Mouse (Mus musculus): Measurements from ENCODE around the gene Ythdf2. TPM values are rescaled to one million over a fixed set of nuclear protein-coding genes. Genes with fewer than 3 reads are reported as not detected.

Ythdf2 gene
- total and polyA plus RNA-seq, 3 experiments, result 80.4 to 979 (median 103) TPM

GRCm38 (mm10) chr4:132238356-132238755 lies 26.3 kb upstream of the Ythdf2 start:
- Histone ChIP-seq H3K36me3 (ENCODE audit: control insufficient read depth in 1 of 2, insufficient read depth in 2 of 2, low read length in 2 of 2) (peaks cover 5 to 24% of the 10 kb centered on the region in 2 experiments), H3K27ac (ENCODE audit: control insufficient read depth, low read depth, low read length) (no peak overlapping the region), H3K9ac (ENCODE audit: control insufficient read depth, low read depth, low read length, poor library complexity, severe bottlenecking) (no peak overlapping the region), H3K9me3 (replicated peaks; ENCODE audit: insufficient read depth, low read length) (no peaks in the 10 kb centered on the region), H3K4me3 (ENCODE audit: control insufficient read depth in 1 of 2, insufficient read depth in 1 of 2, low read depth in 2 of 2, low read length in 2 of 2) (no peak overlapping the region), H3K79me2 (ENCODE audit: control insufficient read depth, insufficient read depth, low read length, poor library complexity) (no peaks in the 10 kb centered on the region), H3K27me3 (ENCODE audit: control insufficient read depth in 1 of 2, insufficient read depth in 2 of 2, low read length in 2 of 2) (no peaks in the 10 kb centered on the region), H3K4me1 (ENCODE audit: control insufficient read depth in 1 of 2, insufficient read depth in 2 of 2, low read length in 2 of 2) (peaks cover 12 to 19% of the 10 kb centered on the region in 2 experiments)
- no peak for TF ChIP-seq UBTF (IDR thresholded peaks at IDR 0.05; ENCODE audit: borderline replicate concordance, insufficient read depth, low read depth, low read length)
- TF ChIP-seq USF2 (IDR thresholded peaks at IDR 0.05; ENCODE audit: borderline replicate concordance in 1 of 2, insufficient read depth in 1 of 2, low read depth in 1 of 2, low read length in 2 of 2), result no peak
- TF ChIP-seq E2F4 (IDR thresholded peaks at IDR 0.05; ENCODE audit: borderline replicate concordance, low read depth, low read length), result no peak
- TF ChIP-seq ZKSCAN1 (IDR thresholded peaks at IDR 0.05; ENCODE audit: low read depth, low read length), result no peak
- no peak for TF ChIP-seq CHD2 (IDR thresholded peaks at IDR 0.05; ENCODE audit: low read length)
- no peak for TF ChIP-seq ETS1 (IDR thresholded peaks at IDR 0.05; ENCODE audit: low read depth, low read length)
- no peak for TF ChIP-seq TAL1 (IDR thresholded peaks at IDR 0.05; ENCODE audit: low read length)
- no peak for TF ChIP-seq HCFC1 (IDR thresholded peaks at IDR 0.05; ENCODE audit: low read depth, low read length)
- no peak for TF ChIP-seq TBP (IDR thresholded peaks at IDR 0.05; ENCODE audit: low read depth, low read length)
- TF ChIP-seq ZC3H11A (IDR thresholded peaks at IDR 0.05; ENCODE audit: low read depth, low read length), result no peak
- no peak for TF ChIP-seq USF1 (IDR thresholded peaks at IDR 0.05; ENCODE audit: low read depth, low read length)
- TF ChIP-seq ELF1 (IDR thresholded peaks at IDR 0.05; ENCODE audit: low read depth, low read length), result no peak
- TF ChIP-seq RCOR1 (IDR thresholded peaks at IDR 0.05; ENCODE audit: low read depth, low read length), result no peak
- no peak for TF ChIP-seq MYC (IDR thresholded peaks at IDR 0.05; ENCODE audit: low read depth, low read length)
- no peak for TF ChIP-seq POLR2AphosphoS2 (IDR thresholded peaks at IDR 0.05; ENCODE audit: low read length)
- TF ChIP-seq MAFK (IDR thresholded peaks at IDR 0.05; ENCODE audit: borderline replicate concordance, low read depth, low read length), result no peak
- no peak for TF ChIP-seq KAT2A (conservative IDR thresholded peaks at IDR 0.05; ENCODE audit: low read depth, low read length)
- TF ChIP-seq CHD1 (IDR thresholded peaks at IDR 0.05; ENCODE audit: low read depth, low read length), result no peak
- no peak for TF ChIP-seq BHLHE40 (IDR thresholded peaks at IDR 0.05; ENCODE audit: borderline replicate concordance, low read depth, low read length)
- TF ChIP-seq JUND (IDR thresholded peaks at IDR 0.05; ENCODE audit: low read depth, low read length), result no peak
- no peak for DNase-seq (ENCODE audit: low read depth, low spot score)

DNA sequence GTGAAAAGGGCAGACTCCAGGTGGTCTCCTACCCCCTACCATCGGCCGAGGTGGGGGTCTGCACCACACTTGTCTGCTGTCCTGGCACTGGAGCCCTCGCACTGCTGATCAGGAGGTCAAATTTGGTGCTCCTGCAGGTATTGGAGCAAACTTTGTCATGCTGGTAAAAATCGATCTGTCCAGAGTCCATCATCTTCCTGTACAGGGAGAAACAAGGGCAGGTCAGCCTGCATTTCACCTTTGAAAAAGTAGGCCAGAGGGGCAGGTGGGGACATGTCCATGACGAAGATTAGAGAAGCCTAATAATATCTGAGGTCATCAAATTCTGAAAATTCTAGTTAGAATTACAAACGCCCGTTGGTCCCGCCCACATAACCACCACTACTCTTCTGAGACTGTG lies 22.6 kb upstream of the Ythdf2 start:
- no peak overlapping the region for H3K4me3 ChIP-seq (ENCODE audit: control insufficient read depth in 1 of 2, insufficient read depth in 1 of 2, low read depth in 2 of 2, low read length in 2 of 2)
- H3K79me2 ChIP-seq (ENCODE audit: control insufficient read depth, insufficient read depth, low read length, poor library complexity), result no peaks in the 10 kb centered on the region
- no peak overlapping the region for H3K27ac ChIP-seq (ENCODE audit: control insufficient read depth, low read depth, low read length)
- DNase-seq (ENCODE audit: low read depth, low spot score), result no peak
- no peak for TF ChIP-seq ZC3H11A (IDR thresholded peaks at IDR 0.05; ENCODE audit: low read depth, low read length)
- H3K9me3 ChIP-seq (replicated peaks; ENCODE audit: insufficient read depth, low read length), result no peaks in the 10 kb centered on the region
- peaks cover 7 to 11% of the 10 kb centered on the region in 2 experiments for H3K36me3 ChIP-seq (ENCODE audit: control insufficient read depth in 1 of 2, insufficient read depth in 2 of 2, low read length in 2 of 2)
- H3K27me3 ChIP-seq (ENCODE audit: control insufficient read depth in 1 of 2, insufficient read depth in 2 of 2, low read length in 2 of 2), result no peaks in the 10 kb centered on the region
- no peak overlapping the region for H3K9ac ChIP-seq (ENCODE audit: control insufficient read depth, low read depth, low read length, poor library complexity, severe bottlenecking)
- H3K4me1 ChIP-seq (ENCODE audit: control insufficient read depth in 1 of 2, insufficient read depth in 2 of 2, low read length in 2 of 2), result peaks cover 0 to 9% of the 10 kb centered on the region in 2 experiments; a peak in 3 of 4 replicates

Measured in MEL (cell line).